Mouse (Mus musculus) mouse embryonic stem cell (cell line): Measurements from ENCODE around the gene Gm5414.

Experiments used
- in situ Hi-C, 2 experiments: fragments of 300-500 bp; cut with MboI; formaldehyde crosslinking; loops; 1 replicate in 1 of 2; 3 replicates in 1 of 2; pipeline ENCODE4 v1.14.3; 2019 to 2020; ENCODE audit warnings: low sequenced_read_pairs in 2 of 2, low pct_unique_long_range_greater_than_20kb in 1 of 2, mixed read lengths in 1 of 2; ENCODE audit not compliant: unreplicated experiment in 1 of 2

Gm5414 gene

DNA sequence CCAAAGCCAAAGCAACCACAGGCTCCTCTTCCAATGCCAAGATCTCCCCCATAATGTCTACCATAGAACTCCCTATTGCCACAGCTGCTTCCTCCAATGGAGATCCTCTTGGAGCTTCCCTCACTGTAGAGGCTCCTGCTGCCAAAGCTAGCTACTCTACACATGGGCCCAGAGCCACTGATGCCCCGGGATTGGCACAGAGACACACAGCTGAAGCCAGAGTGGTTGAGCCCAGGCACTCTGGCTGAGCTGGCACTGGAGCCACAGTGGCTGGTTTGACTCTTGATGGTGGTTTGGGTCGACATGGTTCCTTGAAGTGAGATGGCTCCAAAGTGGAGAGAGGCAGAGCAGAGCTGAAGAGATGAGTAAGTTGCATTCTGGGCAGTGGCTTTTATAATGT is at the start of gene Gm5414:
Gm5414 (minus strand) TSS at position 305 of the 400 bp plus-strand sequence.
- in situ Hi-C loops: no loop called here

DNA sequence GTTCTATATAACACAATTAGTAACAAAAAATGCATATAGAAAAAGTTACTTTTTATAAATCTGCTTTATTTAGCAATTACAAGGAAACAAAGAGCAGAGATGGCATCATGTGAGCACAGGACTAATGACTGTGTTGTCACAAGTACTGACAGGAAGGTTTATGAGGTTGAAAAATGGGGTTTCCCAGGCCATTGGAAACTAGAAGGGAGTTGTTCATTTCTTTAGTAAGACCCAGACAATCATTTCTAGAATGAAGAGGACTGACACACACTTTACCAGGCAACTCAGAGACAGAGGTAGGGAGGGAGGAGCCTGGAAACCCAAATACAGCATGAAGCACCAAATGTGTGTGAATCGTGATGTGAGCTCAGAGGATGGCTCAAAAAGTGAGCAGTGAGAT is 48.0 kb upstream of the Gm5414 start:
- in situ Hi-C loops: no loop called here

DNA sequence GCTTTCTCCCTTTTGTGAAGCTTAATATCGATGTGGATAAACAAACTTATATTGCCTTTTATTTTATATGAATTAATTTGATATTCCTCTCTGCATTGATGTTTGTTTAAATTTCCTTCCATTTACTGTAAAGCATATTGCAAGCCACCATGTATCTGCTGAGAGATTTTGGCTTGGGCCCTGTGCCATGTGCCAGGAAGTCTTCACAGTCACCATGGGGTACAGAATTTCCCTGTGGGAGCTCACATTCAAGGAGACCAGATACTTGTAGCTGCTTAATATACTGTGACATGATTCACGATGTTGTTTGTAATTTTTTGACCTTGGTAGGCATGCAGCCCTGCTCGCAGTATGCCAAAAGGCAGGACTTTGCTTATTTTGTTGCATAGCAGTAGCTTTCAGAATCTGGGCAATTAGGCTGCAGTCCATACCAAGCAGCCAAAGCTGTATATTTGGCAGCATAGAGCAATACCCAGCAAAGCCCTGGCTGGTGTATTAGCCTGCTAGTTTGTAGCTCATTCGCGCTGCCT is 24.8 kb upstream of the Gm5414 start:
- in situ Hi-C loops: no loop called here

DNA sequence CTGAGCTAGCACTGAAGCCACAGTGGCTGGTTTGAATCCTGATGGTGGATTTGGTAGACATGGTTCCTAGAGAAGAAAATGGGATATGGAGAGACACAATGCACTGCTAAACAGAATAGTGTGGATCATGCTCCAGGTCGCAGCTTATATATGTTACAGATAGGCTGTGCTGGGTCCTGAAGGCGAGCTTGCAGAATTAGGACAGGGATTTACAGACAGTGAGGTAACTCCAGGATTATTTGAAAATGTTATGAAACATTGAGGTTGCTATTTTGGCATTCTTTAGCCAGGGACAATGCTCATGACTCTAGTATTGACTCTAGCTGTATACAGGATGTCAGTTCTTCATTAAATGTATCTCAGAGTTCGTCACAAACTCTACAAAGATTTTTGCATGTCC is 19.3 kb upstream of the Gm5414 start, which contains the start of gene Gm5478:
Gm5478 (minus strand) TSS at position 101 of the 400 bp plus-strand sequence.
- in situ Hi-C loops: no loop called here

DNA sequence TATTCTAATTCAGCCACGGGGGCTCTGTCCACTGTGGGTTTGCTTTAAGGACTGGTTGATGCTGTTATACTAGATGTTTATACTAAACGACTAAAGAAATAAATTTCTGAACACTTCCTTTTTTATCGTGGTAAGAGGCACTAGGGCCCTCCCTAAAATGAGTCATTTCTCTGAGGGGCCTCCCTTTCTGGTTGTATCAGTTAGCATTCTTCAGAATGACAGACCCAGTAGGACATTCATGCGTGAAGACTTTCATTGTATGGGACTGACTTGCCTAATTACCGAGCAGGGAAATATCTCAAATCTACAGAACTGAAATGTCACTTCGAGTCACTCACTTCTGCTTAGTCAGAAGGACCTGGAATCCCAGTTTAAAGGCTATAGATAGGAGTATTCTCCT is 28.9 kb downstream of the Gm5414 start:
- in situ Hi-C loops: no loop called here

DNA sequence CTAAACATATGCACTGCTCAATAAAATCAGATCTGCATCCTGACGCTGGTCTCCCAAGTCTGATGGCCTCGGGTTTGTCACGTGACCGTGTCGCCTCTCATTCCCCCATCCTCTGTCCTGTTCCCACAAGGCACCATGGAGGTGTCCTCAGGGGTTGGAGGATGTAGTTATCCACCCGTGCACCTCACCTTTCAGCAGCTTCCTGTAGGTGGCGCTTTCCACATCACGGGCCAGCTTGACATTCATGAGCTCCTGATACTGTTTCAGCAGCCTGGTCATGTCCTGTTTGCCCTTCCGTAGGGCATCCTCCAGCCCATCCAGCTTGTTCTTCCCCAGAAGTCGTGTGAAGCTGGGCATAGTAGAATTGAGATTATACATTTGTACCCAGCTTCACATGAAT is 39.8 kb downstream of the Gm5414 start:
- in situ Hi-C loops: no loop called here

DNA sequence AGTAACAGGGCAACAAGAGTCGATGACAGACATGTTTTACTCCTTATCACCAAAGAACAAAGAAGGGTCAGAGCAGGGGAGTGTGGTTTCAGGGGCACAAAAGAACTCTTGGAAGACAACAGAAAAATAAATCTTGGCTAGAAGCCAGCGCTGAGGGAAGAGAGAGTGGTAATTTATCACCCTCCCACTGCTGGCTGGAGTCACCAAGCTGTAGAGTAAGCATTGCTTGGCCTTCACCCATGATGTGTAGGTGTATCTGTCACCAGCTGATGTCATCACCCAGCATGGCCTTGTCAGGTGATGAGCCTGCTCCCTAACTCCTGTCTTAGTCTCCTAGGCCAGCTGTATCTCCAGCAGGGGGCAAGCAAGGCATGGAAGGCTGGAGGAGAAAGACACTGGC is 43.5 kb downstream of the Gm5414 start:
- in situ Hi-C loops: no loop called here

DNA sequence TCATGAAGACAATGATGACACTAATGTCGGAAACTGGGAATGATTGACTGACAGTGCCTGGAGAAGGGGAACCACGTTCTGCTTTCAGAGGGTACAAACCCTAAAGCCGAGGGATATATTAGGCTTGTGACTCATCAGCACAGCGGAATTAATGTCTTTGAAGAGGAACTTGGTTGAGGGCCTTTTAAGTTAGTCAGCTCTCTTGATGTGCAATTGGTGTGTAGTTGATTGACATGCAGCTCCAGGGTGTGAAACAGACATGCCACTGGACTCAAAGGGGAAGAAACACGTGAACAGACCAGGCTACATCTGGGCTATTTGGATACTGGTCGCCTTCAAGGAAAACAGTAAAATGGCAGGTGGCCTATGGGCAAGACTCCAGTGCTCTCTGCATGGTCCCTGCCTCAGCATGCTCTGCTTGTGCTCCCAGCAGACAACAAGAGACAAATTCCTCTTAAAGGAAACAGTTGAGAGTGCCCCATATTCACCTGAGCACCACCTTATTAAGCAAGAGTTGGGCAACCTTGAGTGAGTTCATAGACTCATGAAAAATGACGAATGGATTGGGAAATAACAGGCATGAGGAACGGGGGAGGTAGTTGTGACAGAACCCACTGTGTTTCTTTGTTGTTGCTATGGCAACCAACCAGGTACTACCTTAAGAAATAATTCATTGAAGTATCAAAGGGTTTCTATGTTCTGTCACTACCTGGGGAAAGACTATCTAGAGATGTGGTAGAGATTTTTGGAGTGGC is 44.6 kb downstream of the Gm5414 start:
- in situ Hi-C loops: no loop called here

DNA sequence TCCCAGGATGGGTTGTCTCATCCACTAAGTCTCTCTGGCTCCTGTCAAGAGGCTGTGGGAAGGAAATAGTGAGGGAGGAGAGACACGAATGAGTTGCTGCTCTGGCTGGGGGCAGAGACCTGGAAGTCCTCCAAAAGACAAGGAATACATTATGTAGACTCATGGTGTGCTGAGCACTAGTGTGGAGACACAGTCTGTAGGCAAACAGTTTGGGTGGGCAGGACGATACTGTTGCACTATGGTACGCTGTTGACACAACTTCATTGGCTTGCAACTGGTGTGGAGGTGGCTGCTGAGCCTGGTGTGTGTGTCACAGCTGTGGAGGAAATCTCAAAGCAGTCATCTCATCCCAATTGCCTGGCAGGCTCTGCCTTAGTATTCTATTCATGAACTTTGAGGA is 46.3 kb downstream of the Gm5414 start:
- in situ Hi-C loops: no loop called here

DNA sequence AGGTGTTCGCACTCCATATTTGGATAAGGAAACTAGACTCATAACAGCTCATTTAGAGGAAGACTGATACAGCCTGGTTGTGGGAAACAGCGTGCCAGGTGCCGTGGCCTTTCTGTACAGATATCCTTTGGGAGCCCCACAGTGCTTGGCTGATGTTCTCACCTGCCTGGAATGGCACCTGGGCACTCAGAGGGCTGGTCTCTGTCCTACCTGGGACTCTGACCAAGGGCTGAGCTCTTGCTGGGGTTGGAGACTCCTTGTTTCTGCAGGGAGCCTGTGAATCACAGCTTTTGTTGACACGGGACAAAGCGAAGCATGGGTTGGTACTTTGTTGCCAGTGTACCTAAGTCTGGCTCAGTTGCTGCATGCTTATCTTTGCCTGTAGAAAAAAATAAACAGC is 52.5 kb downstream of the Gm5414 start:
- in situ Hi-C loops: no loop called here
